Mouse (Mus musculus): ENCODE measurements around the gene Slc35g1. TPM values are rescaled to one million over a fixed set of nuclear protein-coding genes. Genes with fewer than 3 reads are reported as not detected.

The Slc35g1 gene
- polyA plus RNA-seq (2016; fragmentation: Nextera tagmentation; extraction: Ambion mirVana) = 4.7 and 5.1 TPM in 2 replicates

DNA sequence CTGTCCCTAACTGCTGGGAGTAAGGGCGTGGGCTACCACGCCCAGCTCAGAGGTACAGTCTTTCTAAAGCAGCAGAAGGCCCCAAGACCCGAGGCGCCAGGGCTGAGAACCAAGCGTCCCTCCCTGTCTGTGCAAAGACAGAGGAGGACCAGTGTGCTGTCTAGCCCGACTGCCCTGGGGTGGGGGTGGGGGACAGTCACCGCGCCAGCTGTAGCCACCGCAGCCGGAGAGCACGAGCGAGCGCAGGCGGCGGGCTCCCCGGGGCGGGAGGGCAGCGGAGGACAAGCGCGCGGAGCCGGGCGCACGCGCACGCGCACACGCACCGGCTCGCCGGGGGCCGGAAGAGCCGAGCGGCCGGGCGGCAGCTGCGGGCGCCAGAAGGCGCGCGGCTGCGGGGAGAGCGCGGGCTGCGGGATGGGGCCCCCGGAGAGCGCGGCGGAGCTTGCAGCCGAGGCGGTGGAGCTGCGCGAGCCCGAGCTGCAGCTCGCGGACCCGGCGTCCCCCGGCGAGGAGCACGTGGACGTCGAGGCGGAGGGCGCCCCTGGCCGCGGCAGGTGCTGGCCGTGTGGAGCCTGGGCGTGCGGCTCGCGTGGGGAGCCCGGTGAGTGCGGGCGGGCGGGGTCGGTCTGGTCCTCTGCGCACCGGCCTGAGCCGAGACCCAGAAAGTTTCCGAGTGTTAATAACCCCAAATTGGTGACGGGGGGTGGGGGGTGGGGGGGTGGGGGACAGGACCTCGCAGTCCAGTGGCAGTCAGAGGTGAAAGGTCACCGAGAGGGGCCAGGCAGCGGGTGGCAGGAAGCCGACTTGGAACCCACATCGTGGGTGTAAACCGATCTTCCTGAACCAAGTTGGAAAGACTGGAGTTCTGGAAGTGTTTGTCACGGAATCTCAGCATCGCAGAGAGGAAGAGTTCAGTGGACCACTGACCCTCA, at the start of gene Slc35g1:
Gene Slc35g1 (plus strand): TSS at position 280 of the 932 bp plus-strand sequence.
- peaks cover 15% of the 10 kb centered on the region for H3K4me1 ChIP-seq
- peak; percentile 92 for ATAC-seq (ENCODE audit: low FRiP score)
- H3K9ac ChIP-seq = peak within 1 kb of the TSS; percentile 72
- H3K4me3 ChIP-seq (replicated peaks) = peak within 1 kb of the TSS; percentile 76
- no peaks in the 10 kb centered on the region for H3K9me3 ChIP-seq
- 0 out of 2 replicates have a peak, but pooled peaks cover 3% of the 10 kb centered on the region for H3K36me3 ChIP-seq (replicated peaks)
- H3K27ac ChIP-seq = peak within 1 kb of the TSS; percentile 25; the same call in 1 of the 2 replicates
- H3K4me2 ChIP-seq = peak within 1 kb of the TSS; percentile 78
- no peaks in the 10 kb centered on the region for H3K27me3 ChIP-seq
- WGBS = under 1% methylated on average over 82 of the region's 90 CpGs

DNA sequence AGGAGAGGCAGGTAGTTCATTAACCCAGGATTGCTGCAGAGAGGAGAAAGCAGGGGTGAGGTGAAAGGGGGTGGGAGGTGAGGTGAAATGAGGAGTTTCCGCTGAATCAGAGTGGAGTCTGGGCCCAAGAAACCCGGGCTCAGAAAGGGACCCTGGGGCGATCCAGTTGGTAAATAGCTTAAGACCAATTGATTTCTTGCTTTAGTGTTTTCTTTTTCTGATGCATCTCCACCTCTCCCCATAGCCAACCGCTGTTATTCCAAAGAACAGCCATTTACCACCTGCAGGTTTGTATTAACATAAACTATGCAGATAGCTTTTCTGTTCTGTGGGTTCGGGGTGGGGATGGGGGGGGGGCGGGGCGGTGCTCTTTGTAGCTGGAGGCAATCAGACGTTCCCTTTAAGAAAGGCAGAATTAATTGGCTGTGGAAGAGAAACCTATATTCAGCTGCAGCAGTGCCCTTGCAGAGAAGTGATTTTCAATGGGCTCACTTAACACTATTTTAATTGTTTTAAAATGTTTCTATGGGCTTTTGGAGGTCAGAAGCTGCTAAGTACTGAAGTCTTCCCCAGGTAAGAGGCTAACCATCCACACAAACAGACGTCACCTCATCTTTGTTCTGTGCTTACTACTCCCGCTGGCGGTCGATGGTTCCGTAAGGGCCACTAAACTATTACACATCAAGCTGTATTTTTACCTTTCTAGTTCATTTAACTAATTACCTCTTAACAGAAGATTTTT, 47.3 kb upstream of the Slc35g1 start:
- no peaks in the 10 kb centered on the region for H3K36me3 ChIP-seq (replicated peaks)
- H3K27me3 ChIP-seq = peaks cover 26% of the 10 kb centered on the region
- peak; percentile 57; the same call in 1 of the 2 replicates for ATAC-seq (ENCODE audit: low FRiP score)
- H3K4me1 ChIP-seq = peaks cover 9% of the 10 kb centered on the region
- no peak overlapping the region for H3K9ac ChIP-seq
- H3K9me3 ChIP-seq = peaks cover 4% of the 10 kb centered on the region; the same call in 1 of the 2 replicates
- H3K4me2 ChIP-seq = peak overlapping the region; percentile 24
- peak overlapping the region; percentile 31; the same call in 1 of the 2 replicates for H3K27ac ChIP-seq
- peak overlapping the region; percentile 13; the same call in 1 of the 2 replicates for H3K4me3 ChIP-seq (replicated peaks)
- WGBS = 13% methylated on average over 13 of the region's 13 CpGs

DNA sequence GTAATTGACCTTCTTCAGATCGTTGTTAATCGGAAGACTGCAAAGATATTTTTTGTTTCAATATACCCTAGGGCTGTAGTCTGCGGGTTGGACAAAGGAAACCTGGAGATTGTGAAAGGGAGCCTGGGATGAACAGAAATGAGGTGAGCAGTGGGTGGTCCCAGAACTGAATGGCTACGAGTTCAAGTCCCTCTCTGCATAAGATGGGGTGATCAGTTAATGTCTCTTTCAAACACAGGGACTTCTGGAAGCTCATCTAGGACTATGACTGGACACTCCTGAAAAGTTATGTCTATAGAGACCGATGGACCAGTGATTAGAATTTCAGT, 46.8 kb upstream of the Slc35g1 start:
- no peak for ATAC-seq (ENCODE audit: low FRiP score)
- peaks cover 26% of the 10 kb centered on the region for H3K27me3 ChIP-seq
- H3K4me2 ChIP-seq = peak overlapping the region; percentile 24; the same call in 1 of the 2 replicates
- H3K36me3 ChIP-seq (replicated peaks) = no peaks in the 10 kb centered on the region
- H3K27ac ChIP-seq = no peak overlapping the region
- peaks cover 4% of the 10 kb centered on the region; the same call in 1 of the 2 replicates for H3K9me3 ChIP-seq
- no peak overlapping the region for H3K4me3 ChIP-seq (replicated peaks)
- H3K4me1 ChIP-seq = peaks cover 9% of the 10 kb centered on the region
- no peak overlapping the region for H3K9ac ChIP-seq
- WGBS = 41% methylated on average over 5 of the region's 5 CpGs

DNA sequence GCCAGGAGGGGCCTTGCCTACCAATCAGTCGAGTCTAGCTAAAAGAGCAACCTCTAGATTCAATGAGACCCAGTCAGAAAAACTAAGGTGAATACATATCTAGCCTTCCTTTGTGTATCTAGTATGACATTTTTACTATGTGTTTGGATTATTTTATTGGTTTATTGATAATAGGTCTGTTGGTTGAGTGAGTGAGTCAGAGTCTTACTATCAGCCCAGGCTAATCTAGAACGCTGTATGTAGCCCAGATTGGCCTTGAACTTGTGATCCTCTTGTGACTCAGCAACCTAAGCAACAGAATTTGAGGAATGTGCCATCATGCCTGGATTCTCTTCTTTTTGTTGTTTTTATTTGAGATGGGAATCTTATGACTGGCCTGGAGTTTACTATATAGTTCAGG, 44.6 kb upstream of the Slc35g1 start:
- Histone ChIP-seq H3K27me3 (peaks cover 26% of the 10 kb centered on the region), H3K4me3 (replicated peaks) (no peak overlapping the region), H3K4me2 (no peak overlapping the region), H3K36me3 (replicated peaks) (no peaks in the 10 kb centered on the region), H3K27ac (no peak overlapping the region), H3K9me3 (no peaks in the 10 kb centered on the region), H3K9ac (no peak overlapping the region), H3K4me1 (peaks cover 9% of the 10 kb centered on the region)
- no peak for ATAC-seq (ENCODE audit: low FRiP score)
- 94% methylated on average over 2 of the region's 2 CpGs for WGBS

DNA sequence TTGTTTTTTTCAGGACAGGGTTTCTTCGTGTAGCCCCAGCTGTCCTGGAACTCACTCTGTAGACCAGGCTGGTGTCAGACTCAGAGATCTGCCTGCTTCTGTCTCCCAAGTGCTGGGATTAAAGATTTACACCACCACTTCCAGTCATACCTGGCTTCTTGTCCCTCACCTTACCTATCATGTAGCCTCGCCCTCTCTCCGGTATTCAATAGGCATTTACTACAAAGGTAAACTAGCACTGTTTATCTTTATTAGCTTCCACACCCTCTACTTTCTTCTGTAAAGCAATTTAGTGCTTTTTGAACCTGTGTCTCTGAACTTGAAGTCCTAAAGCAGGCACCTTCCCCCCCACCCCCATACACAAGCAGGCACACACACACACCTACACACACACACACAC, 44.1 kb upstream of the Slc35g1 start:
- Histone ChIP-seq H3K4me1 (peaks cover 9% of the 10 kb centered on the region), H3K27me3 (peaks cover 26% of the 10 kb centered on the region), H3K4me2 (no peak overlapping the region), H3K36me3 (replicated peaks) (no peaks in the 10 kb centered on the region), H3K4me3 (replicated peaks) (no peak overlapping the region), H3K9me3 (no peaks in the 10 kb centered on the region), H3K27ac (no peak overlapping the region), H3K9ac (no peak overlapping the region)
- 98% methylated on average over 3 of the region's 3 CpGs for whole genome bisulfite sequencing
- no peak for ATAC-seq (ENCODE audit: low FRiP score)

DNA sequence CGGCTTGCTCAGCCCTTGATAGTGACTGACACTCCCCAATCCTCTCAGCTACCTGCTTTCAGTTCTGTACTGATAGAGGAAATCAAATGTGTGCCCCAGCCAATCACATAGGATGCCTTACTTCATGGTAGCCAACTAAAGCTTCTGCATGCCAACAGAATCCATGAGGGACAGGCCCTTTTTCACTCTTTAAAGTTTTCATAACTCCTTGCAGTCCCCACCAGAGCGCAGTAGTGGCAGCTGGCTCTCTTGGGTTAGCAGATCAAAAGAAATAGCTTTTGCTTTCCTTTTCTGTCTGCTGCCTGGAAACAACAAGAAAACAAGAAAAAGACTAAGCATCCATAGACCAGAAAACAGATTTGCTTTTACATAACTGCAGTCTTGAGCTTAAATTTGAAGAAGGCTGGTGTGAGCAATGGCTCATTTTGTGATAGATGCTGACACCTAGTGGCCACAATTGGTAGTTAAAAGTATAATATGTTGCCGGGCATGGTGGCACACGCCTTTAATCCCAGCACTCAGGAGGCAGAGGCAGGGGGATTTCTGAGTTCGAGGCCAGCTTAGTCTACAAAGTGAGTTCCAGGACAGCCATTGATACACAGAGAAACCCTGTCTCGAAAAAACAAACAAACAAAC, 43.2 kb upstream of the Slc35g1 start:
- Histone ChIP-seq H3K4me2 (no peak overlapping the region), H3K9me3 (no peaks in the 10 kb centered on the region), H3K27ac (no peak overlapping the region), H3K36me3 (replicated peaks) (no peaks in the 10 kb centered on the region), H3K4me3 (replicated peaks) (no peak overlapping the region), H3K9ac (no peak overlapping the region), H3K27me3 (peaks cover 26% of the 10 kb centered on the region), H3K4me1 (peaks cover 9% of the 10 kb centered on the region)
- WGBS = 44% methylated on average over 6 of the region's 6 CpGs
- ATAC-seq (ENCODE audit: low FRiP score) = no peak

DNA sequence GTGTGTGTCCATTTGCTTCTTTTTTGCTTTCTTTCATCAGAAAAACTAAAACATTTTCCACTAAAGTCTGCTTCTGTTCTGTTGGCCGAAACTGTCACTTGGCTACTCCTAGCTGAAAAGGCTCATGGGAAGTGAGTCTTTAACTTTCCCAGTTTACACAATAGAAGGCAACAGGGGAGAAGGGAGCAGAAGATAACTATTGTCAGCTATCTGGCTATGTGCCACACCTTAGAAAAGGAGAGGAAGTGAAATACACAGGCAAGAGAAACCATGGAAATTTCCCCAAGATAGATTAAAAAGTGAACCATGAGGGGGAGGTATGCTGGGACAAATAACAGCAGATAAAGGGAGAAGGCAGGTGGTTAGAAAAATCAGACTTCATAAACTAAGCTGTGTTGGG, 41.5 kb upstream of the Slc35g1 start:
- H3K4me1 ChIP-seq = no peaks in the 10 kb centered on the region
- H3K27ac ChIP-seq = no peak overlapping the region
- no peak overlapping the region for H3K9ac ChIP-seq
- no peaks in the 10 kb centered on the region for H3K36me3 ChIP-seq (replicated peaks)
- H3K4me3 ChIP-seq (replicated peaks) = no peak overlapping the region
- WGBS = 86% methylated on average over 1 of the region's 1 CpGs
- peaks cover 26% of the 10 kb centered on the region for H3K27me3 ChIP-seq
- ATAC-seq (ENCODE audit: low FRiP score) = no peak
- no peak overlapping the region for H3K4me2 ChIP-seq
- H3K9me3 ChIP-seq = no peaks in the 10 kb centered on the region

DNA sequence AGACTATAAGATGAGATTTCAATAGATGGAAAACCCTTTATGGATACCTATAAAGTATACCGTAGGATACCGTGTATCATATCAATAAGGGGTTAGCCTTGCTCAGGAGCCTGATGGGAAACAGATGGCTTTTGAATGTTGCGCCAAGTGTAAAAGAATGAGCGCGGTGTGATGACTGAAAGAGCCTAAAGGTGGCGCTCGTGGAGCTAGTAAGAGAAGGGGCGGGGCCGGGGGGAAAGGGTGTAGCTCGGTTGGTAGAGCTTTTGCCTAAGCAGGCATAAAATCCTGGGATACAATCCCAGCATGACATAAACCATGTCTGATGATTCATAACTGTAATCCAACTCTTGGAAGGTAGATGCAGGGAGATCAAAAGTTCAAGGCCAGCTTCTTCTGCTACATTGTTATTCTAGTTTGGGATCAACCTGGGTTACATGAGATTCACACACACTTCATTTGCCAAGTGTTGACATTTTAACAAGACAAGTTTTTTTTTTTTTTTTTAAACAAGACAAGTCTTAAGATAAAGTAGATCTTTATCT, 40.9 kb upstream of the Slc35g1 start:
- ATAC-seq (ENCODE audit: low FRiP score) = no peak
- 69% methylated on average over 10 of the region's 10 CpGs for WGBS

DNA sequence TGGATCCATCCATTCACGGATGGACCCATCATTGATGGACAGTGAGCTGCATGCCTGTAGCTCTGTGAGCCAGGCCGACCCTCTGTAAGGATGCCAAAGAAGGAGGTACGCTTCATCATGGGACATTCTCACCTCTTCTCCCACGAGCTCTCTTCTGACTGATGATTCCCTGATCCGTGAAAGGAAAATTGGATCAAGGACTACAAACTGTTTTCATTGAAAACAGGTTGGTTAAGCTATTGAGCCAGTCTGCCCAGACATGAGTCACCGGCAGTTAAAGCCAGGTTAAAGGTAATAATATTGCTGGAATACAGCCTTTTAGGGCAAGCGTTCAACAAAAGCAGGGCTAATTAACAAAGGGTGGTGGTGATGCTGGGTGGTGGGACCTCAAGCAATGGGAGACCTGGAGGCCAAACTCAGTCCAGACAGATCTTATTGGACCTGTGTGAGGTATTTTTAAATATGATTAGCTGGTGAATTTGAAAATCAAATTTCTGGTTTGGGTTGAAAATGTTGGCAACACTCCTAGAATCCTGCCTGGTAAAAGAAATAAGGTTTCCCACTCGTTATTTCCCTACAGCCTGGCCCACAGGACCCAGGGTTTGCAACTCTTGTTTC, 39.5 kb upstream of the Slc35g1 start:
- no peaks in the 10 kb centered on the region for H3K9me3 ChIP-seq
- H3K9ac ChIP-seq = no peak overlapping the region
- H3K4me2 ChIP-seq = no peak overlapping the region
- H3K27ac ChIP-seq = no peak overlapping the region
- peaks cover 7% of the 10 kb centered on the region for H3K27me3 ChIP-seq
- H3K36me3 ChIP-seq (replicated peaks) = no peaks in the 10 kb centered on the region
- no peak overlapping the region for H3K4me3 ChIP-seq (replicated peaks)
- no peaks in the 10 kb centered on the region for H3K4me1 ChIP-seq
- WGBS = 86% methylated on average over 8 of the region's 8 CpGs
- ATAC-seq (ENCODE audit: low FRiP score) = no peak

More for the DNA sequence above, 40.9 kb upstream of the Slc35g1 start:
- Histone ChIP-seq H3K27ac (no peak overlapping the region), H3K4me2 (no peak overlapping the region), H3K36me3 (replicated peaks) (no peaks in the 10 kb centered on the region), H3K4me3 (replicated peaks) (no peak overlapping the region), H3K9me3 (no peaks in the 10 kb centered on the region), H3K9ac (no peak overlapping the region), H3K4me1 (no peaks in the 10 kb centered on the region), H3K27me3 (peaks cover 20% of the 10 kb centered on the region)

DNA sequence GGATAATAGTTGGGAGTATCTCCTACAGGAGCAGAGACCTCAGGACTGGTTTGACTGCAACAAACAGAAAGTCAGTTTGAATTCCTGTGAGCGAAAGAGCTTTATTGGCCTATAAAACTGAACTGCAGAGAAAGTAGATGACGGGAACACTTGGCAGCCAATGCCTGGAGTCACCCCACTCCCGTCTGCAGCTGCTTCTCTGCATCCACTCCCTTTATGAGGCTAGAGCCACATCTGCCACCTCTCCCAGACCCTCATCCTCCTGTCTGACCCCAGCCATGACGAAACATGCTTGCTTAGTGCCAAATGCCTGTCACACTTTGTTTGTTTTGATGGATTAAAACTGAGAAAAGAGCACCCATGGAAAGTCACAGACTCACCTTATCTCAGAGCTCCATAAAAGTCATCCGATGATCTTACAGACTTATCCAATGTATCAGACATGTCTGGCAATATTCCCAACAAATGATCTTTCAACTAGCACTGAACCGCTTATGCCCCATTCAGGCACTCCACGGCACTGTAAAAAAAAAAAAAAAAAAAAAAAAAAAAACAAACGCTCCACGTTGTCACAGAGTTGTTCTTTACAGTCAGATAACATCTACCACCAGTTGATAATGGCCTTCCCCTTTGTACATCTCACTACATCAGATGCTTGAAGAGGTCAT, 37.7 kb upstream of the Slc35g1 start:
- no peak overlapping the region for H3K4me2 ChIP-seq
- ATAC-seq (ENCODE audit: low FRiP score) = no peak
- no peak overlapping the region for H3K27ac ChIP-seq
- WGBS = 80% methylated on average over 9 of the region's 9 CpGs
- no peak overlapping the region for H3K4me3 ChIP-seq (replicated peaks)
- no peaks in the 10 kb centered on the region for H3K9me3 ChIP-seq
- no peaks in the 10 kb centered on the region for H3K4me1 ChIP-seq
- no peak overlapping the region for H3K9ac ChIP-seq
- H3K36me3 ChIP-seq (replicated peaks) = no peaks in the 10 kb centered on the region
- H3K27me3 ChIP-seq = no peaks in the 10 kb centered on the region

DNA sequence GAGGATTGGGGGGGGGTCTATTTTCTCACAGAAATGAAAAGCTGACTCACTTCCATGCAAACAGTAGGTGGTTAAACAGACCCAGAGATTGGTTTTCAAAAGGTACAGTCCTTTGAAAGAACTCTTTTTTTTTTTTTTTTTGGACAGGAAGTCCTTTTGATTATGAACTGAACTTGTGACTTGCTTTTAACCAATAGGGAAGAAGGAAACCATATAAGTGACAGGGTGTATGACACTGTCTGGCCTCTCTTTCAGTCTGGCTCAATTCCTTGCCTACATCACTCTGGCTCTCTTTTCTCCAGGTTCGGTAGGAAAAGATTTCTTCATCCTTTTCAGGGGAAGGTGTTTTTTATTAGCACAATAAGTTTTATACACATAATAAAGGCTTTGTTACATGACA, 36.5 kb upstream of the Slc35g1 start:
- Histone ChIP-seq H3K4me3 (replicated peaks) (no peak overlapping the region), H3K27ac (no peak overlapping the region), H3K4me2 (no peak overlapping the region), H3K9ac (no peak overlapping the region), H3K27me3 (no peaks in the 10 kb centered on the region), H3K9me3 (no peaks in the 10 kb centered on the region), H3K4me1 (no peaks in the 10 kb centered on the region), H3K36me3 (replicated peaks) (no peaks in the 10 kb centered on the region)
- WGBS = 83% methylated on average over 1 of the region's 1 CpGs
- no peak for ATAC-seq (ENCODE audit: low FRiP score)

All from forebrain, embryonic 12.5 days (tissue).